Mouse (Mus musculus): ENCODE results near the gene Alx1. TPM values are rescaled to one million over a fixed set of nuclear protein-coding genes. Genes with fewer than 3 reads are reported as not detected.

The Alx1 gene
- polyA plus RNA-seq, 1 experiment from 2014 or later, result 49.7 TPM

Other genes starting within 250 kb of the Alx1 start
- gene Lrriq1, start 206.1 kb upstream of the Alx1 start, polyA plus RNA-seq (2014; fragmentation: Nextera tagmentation; extraction: Ambion mirVana), result 2.7 and 3.4 TPM in 2 replicates

Data from embryonic facial prominence, embryonic 14.5 days (tissue).